Mouse (Mus musculus): ENCODE data around the gene Abcb9.

Gene Abcb9

GRCm38 (mm10) chr5:124012885-124013284, 82.7 kb downstream of the Abcb9 start:
- DNase-seq (ENCODE audit: low spot score): no peak

- DNase-seq (ENCODE audit: low spot score): no peak
These were observed 83.7 kb downstream of the Abcb9 start for GRCm38 (mm10) chr5:124011927-124012326.
